Mouse (Mus musculus): Measurements from ENCODE around the gene Natd1. TPM values are rescaled to one million over a fixed set of nuclear protein-coding genes. Genes with fewer than 3 reads are reported as not detected.

Gene Natd1
- polyA plus RNA-seq, 1 experiment from 2014 or later, result 29.0 TPM

Other genes starting within 250 kb of the Natd1 start
- 35.6 and 42.8 TPM in 2 replicates for gene Llgl1, start 215.0 kb downstream of the Natd1 start, polyA plus RNA-seq (2014; fragmentation: Nextera tagmentation; extraction: Ambion mirVana)
- 52.9 and 62.7 TPM in 2 replicates for gene Flii, start 187.5 kb downstream of the Natd1 start, polyA plus RNA-seq (2014; fragmentation: Nextera tagmentation; extraction: Ambion mirVana)
- gene Mief2, start 186.4 kb downstream of the Natd1 start, polyA plus RNA-seq (2014; fragmentation: Nextera tagmentation; extraction: Ambion mirVana), result 23.1 and 25.6 TPM in 2 replicates
- 6.5 and 9.2 TPM in 2 replicates for gene Top3a, start 137.4 kb downstream of the Natd1 start, polyA plus RNA-seq (2014; fragmentation: Nextera tagmentation; extraction: Ambion mirVana)
- 8.0 and 8.3 TPM in 2 replicates for gene Smcr8, start 137.2 kb downstream of the Natd1 start, polyA plus RNA-seq (2014; fragmentation: Nextera tagmentation; extraction: Ambion mirVana)
- gene Shmt1, start 103.0 kb downstream of the Natd1 start, polyA plus RNA-seq (2014; fragmentation: Nextera tagmentation; extraction: Ambion mirVana), result 4.7 and 5.1 TPM in 2 replicates
- 33.2 and 34.6 TPM in 2 replicates for gene Dhrs7b, start 84.1 kb downstream of the Natd1 start, polyA plus RNA-seq (2014; fragmentation: Nextera tagmentation; extraction: Ambion mirVana)
- gene Tmem11, start 35.5 kb downstream of the Natd1 start, polyA plus RNA-seq (2014; fragmentation: Nextera tagmentation; extraction: Ambion mirVana), result 61.2 and 62.8 TPM in 2 replicates
- 22.5 and 28.9 TPM in 2 replicates for gene Map2k3, start 17.3 kb upstream of the Natd1 start, polyA plus RNA-seq (2014; fragmentation: Nextera tagmentation; extraction: Ambion mirVana)
- gene Kcnj12, start 107.8 kb upstream of the Natd1 start, polyA plus RNA-seq (2014; fragmentation: Nextera tagmentation; extraction: Ambion mirVana), result 2.7 and 4.1 TPM in 2 replicates
- gene Tnfrsf13b, start 212.0 kb upstream of the Natd1 start, polyA plus RNA-seq (2014; fragmentation: Nextera tagmentation; extraction: Ambion mirVana), result 0.67 and 1.3 TPM in 2 replicates